Mouse (Mus musculus): ENCODE measurements around the gene Acbd4. TPM values are rescaled to one million over a fixed set of nuclear protein-coding genes. Genes with fewer than 3 reads are reported as not detected.

Acbd4 gene
- total RNA-seq, 4 experiments from 2014 or later = 24.1 to 39.8 (median 32.0) TPM

- DNase-seq (ENCODE audit: low spot score) = no peak
These were observed 11.5 kb downstream of the Acbd4 start for GRCm38 (mm10) chr11:103113005-103113404.

GRCm38 (mm10) chr11:103113771-103114170 is 12.3 kb downstream of the Acbd4 start:
- no peak for DNase-seq (ENCODE audit: low spot score)

- DNase-seq (ENCODE audit: low spot score) = no peak
These were observed 12.9 kb downstream of the Acbd4 start for GRCm38 (mm10) chr11:103114270-103114943.

DNA sequence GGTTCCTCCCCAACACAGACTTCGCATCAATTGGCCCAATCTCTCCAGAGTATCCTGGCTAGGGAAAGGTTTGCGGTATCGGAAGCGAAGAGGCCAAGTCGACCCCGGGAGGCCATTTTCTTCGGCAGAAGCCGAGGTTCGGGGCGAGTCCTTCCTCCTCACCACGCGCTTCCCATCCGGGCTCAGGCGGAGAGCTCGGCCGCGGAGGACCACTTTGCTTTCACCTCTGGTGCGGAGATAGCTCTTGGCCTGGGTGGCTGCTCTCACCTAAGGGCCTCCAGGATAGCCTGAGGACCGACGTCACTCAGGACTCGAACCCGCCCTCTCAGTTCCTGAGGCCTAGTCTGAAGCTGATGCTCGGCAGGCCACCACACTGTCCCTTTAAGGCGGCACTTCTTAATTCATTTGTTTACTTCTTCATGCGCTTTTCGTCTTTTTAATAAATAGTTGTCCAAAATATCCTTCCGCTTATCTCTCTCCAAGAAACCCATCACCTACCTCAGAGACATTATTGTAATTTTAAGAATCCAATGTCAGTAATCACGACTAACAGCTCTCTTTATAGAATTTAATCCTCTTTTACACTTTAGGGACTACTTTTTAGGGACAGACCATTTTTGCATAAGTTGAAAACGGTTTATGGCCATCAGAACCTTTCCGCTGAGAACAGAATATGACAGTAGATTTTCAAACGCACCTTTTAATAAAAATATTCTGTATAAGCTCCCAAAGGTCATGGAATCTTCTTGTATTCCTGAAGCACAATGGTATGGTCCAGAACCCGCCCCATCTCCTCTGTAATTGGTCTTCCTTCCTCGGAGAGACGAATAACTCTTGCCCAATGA is 13.9 kb downstream of the Acbd4 start:
- DNase-seq (ENCODE audit: low spot score) = peak; percentile 89

DNA sequence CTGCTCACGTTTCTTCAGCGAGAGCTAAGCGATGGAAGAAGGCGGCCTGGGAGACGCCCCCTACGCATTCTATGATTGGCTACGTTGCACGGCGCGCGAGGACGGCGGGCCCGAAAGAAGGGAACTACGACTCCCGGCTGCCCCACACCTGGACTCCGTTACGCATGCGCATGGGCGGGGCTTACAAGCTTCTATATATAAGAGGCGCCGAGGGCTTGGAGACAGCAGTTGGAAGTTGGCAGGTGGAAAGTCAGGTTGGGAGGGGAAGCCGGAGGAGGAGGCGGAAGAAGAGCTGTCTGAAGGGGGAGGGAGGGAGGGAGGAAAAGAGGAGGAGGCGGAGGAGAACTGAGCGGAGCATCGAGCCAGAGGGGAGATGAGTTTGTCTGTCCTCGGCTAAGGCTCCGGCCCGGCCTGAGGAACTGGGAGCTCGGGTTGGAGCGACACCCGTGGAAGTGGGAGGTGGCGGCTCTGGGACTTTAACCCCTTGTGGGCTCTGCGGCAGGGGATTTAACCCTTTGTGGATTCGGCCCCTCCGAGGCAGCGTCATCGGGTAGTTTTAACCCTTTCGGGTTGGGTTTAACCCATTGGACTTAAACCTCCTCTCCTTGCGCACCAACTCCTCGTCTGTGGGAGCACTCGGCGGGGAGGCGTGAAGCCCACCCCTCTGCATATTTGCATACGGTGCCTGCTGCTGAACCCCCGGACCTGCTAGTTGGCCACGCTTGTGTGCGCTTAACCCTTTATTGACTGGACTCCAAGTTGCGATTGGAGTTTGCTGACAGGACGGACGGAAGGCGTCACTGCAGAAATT is 14.7 kb downstream of the Acbd4 start, which contains the start of gene Hexim1:
Gene Hexim1 (plus strand): TSS at position 224 of the 811 bp plus-strand sequence.
- DNase-seq (ENCODE audit: low spot score) = peak; percentile 100

- peak; percentile 77 for DNase-seq (ENCODE audit: low spot score)
These were observed 15.6 kb downstream of the Acbd4 start for GRCm38 (mm10) chr11:103116959-103117590.

DNA sequence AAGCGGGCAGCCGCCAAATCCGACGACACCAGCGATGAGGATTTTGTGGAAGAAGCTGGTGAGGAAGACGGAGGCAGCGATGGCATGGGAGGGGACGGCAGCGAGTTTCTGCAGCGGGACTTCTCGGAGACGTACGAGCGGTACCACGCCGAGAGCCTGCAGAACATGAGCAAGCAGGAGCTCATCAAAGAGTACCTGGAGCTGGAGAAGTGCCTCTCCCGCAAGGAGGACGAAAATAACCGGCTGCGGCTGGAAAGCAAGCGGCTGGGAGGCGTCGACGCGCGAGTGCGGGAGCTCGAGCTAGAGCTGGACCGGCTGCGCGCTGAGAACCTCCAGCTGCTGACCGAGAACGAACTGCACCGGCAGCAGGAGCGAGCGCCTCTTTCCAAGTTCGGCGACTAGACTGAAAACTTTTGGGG is 16.1 kb downstream of the Acbd4 start:
- DNase-seq (ENCODE audit: low spot score) = no peak

GRCm38 (mm10) chr11:103118866-103119265 is 17.4 kb downstream of the Acbd4 start:
- no peak for DNase-seq (ENCODE audit: low spot score)

- DNase-seq (ENCODE audit: low spot score) = no peak
These were observed 18.1 kb downstream of the Acbd4 start for GRCm38 (mm10) chr11:103119609-103120008.

DNA sequence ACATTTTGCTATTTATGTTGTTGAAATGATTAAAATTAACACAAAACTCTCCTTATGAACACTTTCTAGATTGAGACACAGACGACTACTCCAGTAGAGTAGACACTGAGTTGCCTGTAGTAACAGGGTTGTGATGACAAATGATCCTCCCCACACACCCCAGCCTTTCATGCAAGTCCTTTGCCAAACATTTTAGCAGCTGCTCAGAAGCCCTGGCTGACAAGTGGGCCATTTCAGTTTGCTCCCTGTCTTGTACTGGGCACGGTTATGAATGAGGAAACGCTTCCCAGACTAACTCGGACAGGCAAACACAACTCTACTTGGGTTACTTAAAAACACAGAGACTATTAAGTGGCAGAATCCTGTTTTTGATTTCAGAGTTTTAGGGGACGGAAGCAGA is 18.8 kb downstream of the Acbd4 start:
- no peak for DNase-seq (ENCODE audit: low spot score)

GRCm38 (mm10) chr11:103131701-103132575 is 30.5 kb downstream of the Acbd4 start, which contains the start of gene Hexim2:
Hexim2 (plus strand) TSS chr11:103132429.
- DNase-seq (ENCODE audit: low spot score) = peak; percentile 64

GRCm38 (mm10) chr11:103132576-103133455 is 31.3 kb downstream of the Acbd4 start:
- peak; percentile 100 for DNase-seq (ENCODE audit: low spot score)

- DNase-seq (ENCODE audit: low spot score) = no peak
These were observed 32.1 kb downstream of the Acbd4 start for GRCm38 (mm10) chr11:103133456-103134185.

GRCm38 (mm10) chr11:103134221-103134620 is 32.7 kb downstream of the Acbd4 start:
- DNase-seq (ENCODE audit: low spot score) = no peak

DNA sequence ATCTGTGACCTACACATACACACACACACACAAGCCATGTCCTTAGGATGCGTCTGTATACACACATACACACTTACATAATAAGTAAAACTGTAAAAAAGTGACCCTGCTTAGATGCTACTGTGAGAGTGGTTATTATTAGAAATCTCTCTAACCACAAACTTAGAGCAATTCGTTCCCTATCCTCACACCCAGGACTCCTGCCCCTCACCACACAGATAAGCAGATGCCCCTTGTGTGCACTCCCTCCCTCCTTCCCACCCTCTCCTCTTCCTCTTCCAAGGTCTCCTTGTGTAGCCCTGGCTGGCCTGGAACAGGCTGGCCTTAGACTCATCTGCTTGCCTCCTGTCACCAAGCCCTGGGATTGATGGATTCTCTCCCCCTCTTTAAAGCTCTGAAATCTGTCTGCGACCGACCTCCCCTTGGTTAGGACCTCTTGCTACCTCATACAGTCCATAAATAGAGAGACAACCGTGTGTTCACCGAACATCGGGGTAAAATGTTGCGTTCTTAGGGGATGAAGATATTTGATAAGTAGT is 34.6 kb downstream of the Acbd4 start:
- no peak for DNase-seq (ENCODE audit: low spot score)

- no peak for DNase-seq (ENCODE audit: low spot score)
These were observed 38.7 kb downstream of the Acbd4 start for GRCm38 (mm10) chr11:103139951-103140762.

GRCm38 (mm10) chr11:103140763-103141100 is 39.2 kb downstream of the Acbd4 start:
- DNase-seq (ENCODE audit: low spot score) = no peak
